Mouse (Mus musculus) megakaryocyte, embryonic 14.5 days (primary cell): ENCODE measurements around the gene Rac1. TPM values are rescaled to one million over a fixed set of nuclear protein-coding genes. Genes with fewer than 3 reads are reported as not detected.

Experiments
- H3K27me3 ChIP-seq: replicated peaks from 2 replicates; pipeline ENCODE3; 2012; ENCODE audit warnings: inconsistent platforms
- H3K36me3 ChIP-seq: replicated peaks from 2 replicates; pipeline ENCODE3; 2012; ENCODE audit warnings: low read length, inconsistent platforms, mixed read lengths
- H3K4me1 ChIP-seq: 2 replicates; pipeline ENCODE4 v1.6.1; 2012; ENCODE audit warnings: inconsistent platforms
- H3K4me3 ChIP-seq: replicated peaks from 2 replicates; pipeline ENCODE3; 2012; ENCODE audit warnings: moderate library complexity, mild to moderate bottlenecking, inconsistent platforms
- H3K9me3 ChIP-seq: 2 replicates; pipeline ENCODE4 v1.6.1; 2012; ENCODE audit warnings: inconsistent platforms
- FLI1 ChIP-seq: IDR thresholded peaks from 2 replicates; pipeline ENCODE4 v1.6.1; 2012; ENCODE audit warnings: low read length, inconsistent platforms, mixed read lengths
- GATA1 ChIP-seq: IDR thresholded peaks from 3 replicates; pipeline ENCODE4 v1.6.1; 2012; ENCODE audit warnings: mixed read lengths, low read length, inconsistent platforms, borderline replicate concordance
- polyA plus RNA-seq: library from polyadenylated mRNA; stranded (reverse); fragments of >175 nt; gene quantifications from 2 replicates; pipeline ENCODE4 v1.2.3, GENCODE M21; 2012; ENCODE audit warnings: low replicate concordance; ENCODE audit not compliant: insufficient read depth

Gene Rac1
- polyA plus RNA-seq, 1 experiment, result 178 TPM

DNA sequence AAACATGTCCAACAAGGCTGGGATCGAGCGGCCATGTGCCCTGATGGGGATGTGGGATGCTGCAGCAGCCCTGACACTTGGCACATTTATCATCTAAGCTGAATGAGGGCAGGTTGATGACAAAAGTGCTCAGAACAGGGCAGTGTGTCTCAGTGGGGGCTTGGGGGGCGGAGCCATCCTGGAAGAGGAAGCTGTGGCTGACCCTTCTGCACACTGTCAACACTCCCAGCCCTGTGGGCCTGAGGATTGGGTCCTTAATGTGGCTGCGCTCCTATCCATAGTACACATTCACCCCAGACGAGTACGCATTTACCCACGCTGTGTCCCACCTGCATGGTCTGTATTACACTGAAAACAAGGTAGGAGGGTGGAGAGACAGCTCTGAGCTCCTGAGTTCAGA lies 28.6 kb downstream of the Rac1 start:
- no peak for TF ChIP-seq GATA1
- no peak for TF ChIP-seq FLI1
- no peaks in the 10 kb centered on the region for H3K9me3 ChIP-seq
- no peaks in the 10 kb centered on the region for H3K27me3 ChIP-seq
- peaks cover 53% of the 10 kb centered on the region for H3K4me1 ChIP-seq
- peaks cover 90% of the 10 kb centered on the region for H3K36me3 ChIP-seq
- H3K4me3 ChIP-seq, result no peak overlapping the region

- Histone ChIP-seq H3K27me3 (no peaks in the 10 kb centered on the region), H3K36me3 (peaks cover 88% of the 10 kb centered on the region), H3K4me1 (peaks cover 42% of the 10 kb centered on the region), H3K9me3 (no peaks in the 10 kb centered on the region), H3K4me3 (no peak overlapping the region)
- TF ChIP-seq FLI1 (no peak), GATA1 (no peak)
Observed at GRCm38 (mm10) chr5:143497451-143497850, 30.4 kb downstream of the Rac1 start.

DNA sequence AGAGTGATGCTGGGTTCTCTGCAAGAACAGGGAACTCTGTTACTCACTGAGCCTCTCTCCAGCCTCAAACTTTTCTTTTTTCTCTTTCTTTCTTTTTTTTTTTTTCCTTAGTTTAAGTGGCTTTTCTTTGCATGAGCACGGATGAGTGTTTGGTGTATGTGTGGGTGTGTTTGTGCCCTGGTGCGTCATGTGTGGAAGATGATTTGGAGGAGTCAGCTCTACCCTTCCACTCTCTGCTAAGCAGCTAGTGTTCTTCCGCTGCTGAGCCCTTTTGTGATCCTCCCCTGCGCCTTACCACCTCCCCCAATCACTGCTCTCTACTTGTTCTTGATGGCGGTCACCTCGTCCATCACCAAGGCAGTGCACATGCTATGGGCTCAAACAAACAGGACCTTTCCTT lies 32.1 kb downstream of the Rac1 start:
- Histone ChIP-seq H3K9me3 (no peaks in the 10 kb centered on the region), H3K36me3 (peaks cover 88% of the 10 kb centered on the region), H3K4me1 (peaks cover 35% of the 10 kb centered on the region), H3K4me3 (no peak overlapping the region), H3K27me3 (no peaks in the 10 kb centered on the region)
- TF ChIP-seq FLI1, result no peak
- TF ChIP-seq GATA1, result no peak

- peaks cover 40% of the 10 kb centered on the region for H3K4me1 ChIP-seq
- H3K36me3 ChIP-seq, result peaks cover 91% of the 10 kb centered on the region
- TF ChIP-seq GATA1 (no peak), FLI1 (no peak)
- no peak overlapping the region for H3K4me3 ChIP-seq
- H3K27me3 ChIP-seq, result no peaks in the 10 kb centered on the region
- H3K9me3 ChIP-seq, result no peaks in the 10 kb centered on the region
Observed at GRCm38 (mm10) chr5:143493163-143493562, 34.7 kb downstream of the Rac1 start.

GRCm38 (mm10) chr5:143491736-143492135 lies 36.1 kb downstream of the Rac1 start:
- H3K9me3 ChIP-seq, result no peaks in the 10 kb centered on the region
- no peak overlapping the region for H3K4me3 ChIP-seq
- H3K27me3 ChIP-seq, result no peaks in the 10 kb centered on the region
- peaks cover 92% of the 10 kb centered on the region for H3K36me3 ChIP-seq
- peaks cover 55% of the 10 kb centered on the region for H3K4me1 ChIP-seq
- no peak for TF ChIP-seq FLI1
- no peak for TF ChIP-seq GATA1

GRCm38 (mm10) chr5:143489749-143490342 lies 38.0 kb downstream of the Rac1 start:
- Histone ChIP-seq H3K4me1 (peaks cover 64% of the 10 kb centered on the region), H3K36me3 (peaks cover 91% of the 10 kb centered on the region), H3K9me3 (no peaks in the 10 kb centered on the region), H3K27me3 (no peaks in the 10 kb centered on the region), H3K4me3 (peak overlapping the region; percentile 67)
- TF ChIP-seq FLI1 (no peak), GATA1 (no peak)

GRCm38 (mm10) chr5:143487998-143488397 lies 39.8 kb downstream of the Rac1 start:
- Histone ChIP-seq H3K4me1 (peaks cover 65% of the 10 kb centered on the region), H3K4me3 (no peak overlapping the region), H3K27me3 (no peaks in the 10 kb centered on the region), H3K9me3 (no peaks in the 10 kb centered on the region), H3K36me3 (peaks cover 92% of the 10 kb centered on the region)
- no peak for TF ChIP-seq FLI1
- no peak for TF ChIP-seq GATA1

DNA sequence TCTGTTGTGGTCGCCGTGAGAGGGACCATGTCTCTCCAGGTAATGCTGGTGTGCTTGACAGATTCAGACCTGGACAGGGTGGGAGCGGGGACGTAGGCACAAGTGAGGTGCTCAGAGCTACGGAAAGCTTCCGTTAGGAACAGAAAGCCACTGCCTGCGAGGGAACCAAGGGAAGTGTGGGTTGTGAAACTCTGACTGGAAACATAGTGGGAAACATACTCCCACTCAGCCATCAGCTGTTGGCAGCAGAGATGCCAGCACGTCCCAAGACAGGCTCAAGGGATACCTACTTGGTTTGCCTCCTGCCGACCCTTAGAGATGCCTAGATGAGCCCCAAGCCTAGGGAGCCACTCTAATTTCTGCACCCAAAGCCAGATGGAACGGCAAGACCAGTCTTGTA lies 40.6 kb downstream of the Rac1 start:
- Histone ChIP-seq H3K4me1 (peaks cover 62% of the 10 kb centered on the region), H3K36me3 (peaks cover 92% of the 10 kb centered on the region), H3K9me3 (no peaks in the 10 kb centered on the region), H3K27me3 (no peaks in the 10 kb centered on the region), H3K4me3 (no peak overlapping the region)
- no peak for TF ChIP-seq FLI1
- TF ChIP-seq GATA1, result no peak

GRCm38 (mm10) chr5:143484955-143485354 lies 42.9 kb downstream of the Rac1 start:
- peaks cover 88% of the 10 kb centered on the region for H3K36me3 ChIP-seq
- peaks cover 44% of the 10 kb centered on the region for H3K4me1 ChIP-seq
- no peak for TF ChIP-seq GATA1
- TF ChIP-seq FLI1, result no peak
- H3K27me3 ChIP-seq, result no peaks in the 10 kb centered on the region
- peak overlapping the region; percentile 54 for H3K4me3 ChIP-seq
- no peaks in the 10 kb centered on the region for H3K9me3 ChIP-seq

DNA sequence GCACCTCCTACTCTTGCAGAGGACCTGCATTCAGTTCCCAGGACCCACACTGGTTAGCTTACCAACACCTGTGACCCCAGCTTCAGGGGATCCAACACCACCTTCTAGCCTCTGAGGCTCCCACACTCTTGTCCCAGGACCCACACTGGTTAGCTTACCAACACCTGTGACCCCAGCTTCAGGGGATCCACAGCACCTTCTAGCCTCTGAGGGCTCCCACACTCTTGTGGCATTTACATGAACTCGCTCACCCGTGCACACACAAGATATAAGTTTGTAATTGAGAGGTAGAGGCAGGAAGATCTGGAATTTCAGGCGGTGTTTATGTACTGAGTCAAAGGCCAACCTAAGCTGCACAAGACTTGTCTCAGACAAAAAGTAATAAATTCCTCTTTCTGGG lies 49.9 kb downstream of the Rac1 start:
- no peaks in the 10 kb centered on the region for H3K9me3 ChIP-seq
- TF ChIP-seq FLI1, result no peak
- H3K4me1 ChIP-seq, result peaks cover 29% of the 10 kb centered on the region
- no peak overlapping the region for H3K4me3 ChIP-seq
- no peaks in the 10 kb centered on the region for H3K27me3 ChIP-seq
- peaks cover 95% of the 10 kb centered on the region for H3K36me3 ChIP-seq

DNA sequence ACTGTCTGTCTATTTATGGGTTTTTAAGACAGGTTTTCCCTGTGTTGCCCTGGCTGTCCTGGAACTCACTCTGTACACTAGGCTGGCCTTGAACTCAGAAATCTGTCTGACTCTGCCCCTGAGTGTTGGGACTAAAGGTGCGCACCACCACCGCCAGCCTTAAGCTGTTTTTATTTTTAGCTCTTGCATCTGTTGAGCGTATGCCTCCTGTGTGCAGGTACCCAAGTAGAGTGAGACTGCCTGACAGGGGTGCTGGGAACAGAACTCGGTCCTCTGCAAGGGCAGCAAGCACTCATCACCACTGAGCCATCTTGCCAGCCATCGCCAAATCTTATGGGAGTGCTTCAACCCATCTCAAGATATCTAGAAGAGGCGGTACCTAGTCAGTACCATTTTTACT lies 51.8 kb downstream of the Rac1 start:
- no peaks in the 10 kb centered on the region for H3K27me3 ChIP-seq
- H3K4me3 ChIP-seq, result no peak overlapping the region
- peaks cover 46% of the 10 kb centered on the region for H3K4me1 ChIP-seq
- TF ChIP-seq GATA1 (no peak), FLI1 (no peak)
- H3K36me3 ChIP-seq, result peaks cover 93% of the 10 kb centered on the region
- H3K9me3 ChIP-seq, result no peaks in the 10 kb centered on the region
